Mouse (Mus musculus): ENCODE measurements around the gene Traf4.

DNA sequence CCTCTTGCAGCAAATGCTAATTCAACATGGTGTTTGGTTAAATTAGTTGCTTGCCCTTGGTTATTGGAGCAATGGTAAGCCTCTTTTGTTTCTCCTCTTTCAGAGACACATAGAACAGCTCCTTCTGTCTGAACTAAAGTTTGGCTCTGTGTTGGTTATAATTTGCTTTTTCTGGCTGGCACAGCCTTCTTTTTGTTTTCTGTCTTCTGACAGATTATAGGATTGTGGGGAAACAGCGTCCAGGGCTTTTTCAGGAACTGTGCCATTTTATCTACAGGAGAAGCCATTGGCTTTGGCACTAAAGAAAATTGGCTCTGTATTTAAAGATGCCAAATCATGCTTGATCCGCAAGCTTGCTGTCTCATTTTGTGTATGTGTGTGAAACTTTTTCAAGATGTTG, 51.8 kb downstream of the Traf4 start:
- no peak for TF ChIP-seq EP300 (IDR thresholded peaks at IDR 0.05; ENCODE audit: low read depth)
- no peak for TF ChIP-seq CTCF (IDR thresholded peaks at IDR 0.05; ENCODE audit: low read depth)

Data from liver, embryonic 14.5 days (tissue).